Mouse (Mus musculus): Measurements from ENCODE around the gene Neurl3. TPM values are rescaled to one million over a fixed set of nuclear protein-coding genes. Genes with fewer than 3 reads are reported as not detected.

Neurl3 gene
- polyA plus RNA-seq (2012; rRNA removed), result 66.0 and 80.9 TPM in 2 replicates

DNA sequence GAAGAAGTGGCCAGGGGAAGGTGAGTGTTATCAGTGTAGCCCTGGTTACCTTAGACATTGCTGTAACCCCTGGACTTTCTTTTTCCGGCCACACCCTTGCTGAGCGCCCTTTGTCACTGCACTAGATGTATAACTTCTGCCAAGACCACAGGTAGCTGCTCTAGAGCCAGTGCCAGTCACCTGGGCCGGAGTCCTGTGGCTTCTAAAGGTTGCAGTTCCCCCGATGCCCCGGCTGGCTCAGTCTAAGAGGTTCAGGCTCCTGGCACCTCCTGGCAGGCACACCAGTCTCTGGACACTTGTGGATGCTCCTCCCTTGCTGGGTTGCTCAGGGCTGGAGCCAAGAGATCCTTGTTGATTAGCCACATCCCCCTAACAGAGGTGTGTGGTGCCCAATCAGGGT, at the start of gene Neurl3:
Neurl3 (minus strand) TSS at position 225 of the 400 bp plus-strand sequence.
- Histone ChIP-seq H3K36me3 (ENCODE audit: control insufficient read depth, insufficient read depth, low read length) (peaks cover 5% of the 10 kb centered on the region), H3K27me3 (ENCODE audit: control insufficient read depth, insufficient read depth, low read length) (no peaks in the 10 kb centered on the region), H3K27ac (ENCODE audit: insufficient read depth, low read length) (peak within 1 kb of the TSS; percentile 98), H3K4me1 (ENCODE audit: control insufficient read depth, insufficient read depth, insufficient read length) (peaks cover 33% of the 10 kb centered on the region), H3K4me3 (ENCODE audit: extremely low read depth, insufficient read depth, insufficient read length) (peak within 1 kb of the TSS; percentile 65)
- no peak for DNase-seq (ENCODE audit: low read depth in 1 of 2, low spot score in 2 of 2)
- 46% methylated on average over 5 of the region's 5 CpGs for WGBS
- TF ChIP-seq POLR2A (IDR thresholded peaks at IDR 0.05; ENCODE audit: low read depth, low read length) (no peak), CTCF (IDR thresholded peaks at IDR 0.05; ENCODE audit: extremely low read depth, insufficient read depth, insufficient read length, insufficient replicate concordance) (no peak)

DNA sequence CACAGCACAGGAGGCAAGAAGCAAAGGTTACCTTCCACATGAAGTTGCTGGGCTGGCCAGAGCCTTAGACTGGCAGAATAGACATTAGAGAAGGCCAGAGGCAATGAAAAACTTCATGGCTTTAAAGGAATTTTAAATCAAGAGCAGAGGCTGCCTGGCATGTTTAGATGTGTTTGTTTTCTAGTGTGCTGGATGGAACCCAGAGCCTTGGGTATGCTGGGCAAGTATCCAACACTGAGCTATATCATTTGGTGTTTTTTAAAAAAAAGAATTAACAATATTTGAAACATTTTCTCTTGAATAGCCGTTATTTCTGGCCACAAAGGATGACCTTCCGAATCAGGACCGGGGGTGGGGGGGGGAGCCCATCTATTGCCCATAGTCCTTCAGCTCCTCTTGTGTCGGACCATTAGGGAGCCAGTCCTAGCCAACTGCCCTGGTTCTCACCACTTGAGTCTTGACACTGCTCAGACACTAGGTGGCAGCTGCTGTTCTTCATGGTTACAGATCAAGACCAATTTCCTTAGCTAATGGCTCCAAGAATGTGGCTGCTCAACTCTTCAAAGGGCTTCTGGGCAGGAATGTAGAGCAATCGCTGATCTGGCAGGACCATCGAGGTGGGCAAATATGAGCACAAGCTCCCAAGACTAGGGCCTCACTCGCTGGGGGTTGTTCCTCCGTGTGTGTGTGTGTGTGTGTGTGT, 49.4 kb upstream of the Neurl3 start:
- Histone ChIP-seq H3K36me3 (ENCODE audit: control insufficient read depth, insufficient read depth, low read length) (peaks cover 19% of the 10 kb centered on the region), H3K4me1 (ENCODE audit: control insufficient read depth, insufficient read depth, insufficient read length) (no peaks in the 10 kb centered on the region), H3K4me3 (ENCODE audit: extremely low read depth, insufficient read depth, insufficient read length) (no peak overlapping the region), H3K27me3 (ENCODE audit: control insufficient read depth, insufficient read depth, low read length) (no peaks in the 10 kb centered on the region), H3K27ac (ENCODE audit: insufficient read depth, low read length) (no peak overlapping the region)
- peak in 1 of 2 experiments; percentile 31 for DNase-seq (ENCODE audit: low read depth in 1 of 2, low spot score in 2 of 2)
- TF ChIP-seq POLR2A (IDR thresholded peaks at IDR 0.05; ENCODE audit: low read depth, low read length), result no peak
- TF ChIP-seq CTCF (IDR thresholded peaks at IDR 0.05; ENCODE audit: extremely low read depth, insufficient read depth, insufficient read length, insufficient replicate concordance), result peak; percentile 57; the same call in 1 of the 2 replicates
- 45% methylated on average over 8 of the region's 8 CpGs for WGBS

GRCm38 (mm10) chr1:36323076-36323475, 48.6 kb upstream of the Neurl3 start:
- no peak overlapping the region for H3K27ac ChIP-seq (ENCODE audit: insufficient read depth, low read length)
- 86% methylated on average over 9 of the region's 9 CpGs for WGBS
- no peak for DNase-seq (ENCODE audit: low read depth in 1 of 2, low spot score in 2 of 2)
- H3K4me3 ChIP-seq (ENCODE audit: extremely low read depth, insufficient read depth, insufficient read length), result no peak overlapping the region
- TF ChIP-seq POLR2A (IDR thresholded peaks at IDR 0.05; ENCODE audit: low read depth, low read length), result no peak
- no peak for TF ChIP-seq CTCF (IDR thresholded peaks at IDR 0.05; ENCODE audit: extremely low read depth, insufficient read depth, insufficient read length, insufficient replicate concordance)
- H3K27me3 ChIP-seq (ENCODE audit: control insufficient read depth, insufficient read depth, low read length), result no peaks in the 10 kb centered on the region
- no peaks in the 10 kb centered on the region for H3K4me1 ChIP-seq (ENCODE audit: control insufficient read depth, insufficient read depth, insufficient read length)
- H3K36me3 ChIP-seq (ENCODE audit: control insufficient read depth, insufficient read depth, low read length), result peaks cover 26% of the 10 kb centered on the region

GRCm38 (mm10) chr1:36321829-36322573, 47.5 kb upstream of the Neurl3 start:
- TF ChIP-seq POLR2A (IDR thresholded peaks at IDR 0.05; ENCODE audit: low read depth, low read length), result no peak
- peak; percentile 15; the same call in 1 of the 2 replicates for TF ChIP-seq CTCF (IDR thresholded peaks at IDR 0.05; ENCODE audit: extremely low read depth, insufficient read depth, insufficient read length, insufficient replicate concordance)
- peaks cover 36% of the 10 kb centered on the region for H3K36me3 ChIP-seq (ENCODE audit: control insufficient read depth, insufficient read depth, low read length)
- 85% methylated on average over 11 of the region's 11 CpGs for WGBS
- no peak overlapping the region for H3K4me3 ChIP-seq (ENCODE audit: extremely low read depth, insufficient read depth, insufficient read length)
- peak in 1 of 2 experiments; percentile 28 for DNase-seq (ENCODE audit: low read depth in 1 of 2, low spot score in 2 of 2)
- no peaks in the 10 kb centered on the region for H3K27me3 ChIP-seq (ENCODE audit: control insufficient read depth, insufficient read depth, low read length)
- no peak overlapping the region for H3K27ac ChIP-seq (ENCODE audit: insufficient read depth, low read length)
- no peaks in the 10 kb centered on the region for H3K4me1 ChIP-seq (ENCODE audit: control insufficient read depth, insufficient read depth, insufficient read length)

DNA sequence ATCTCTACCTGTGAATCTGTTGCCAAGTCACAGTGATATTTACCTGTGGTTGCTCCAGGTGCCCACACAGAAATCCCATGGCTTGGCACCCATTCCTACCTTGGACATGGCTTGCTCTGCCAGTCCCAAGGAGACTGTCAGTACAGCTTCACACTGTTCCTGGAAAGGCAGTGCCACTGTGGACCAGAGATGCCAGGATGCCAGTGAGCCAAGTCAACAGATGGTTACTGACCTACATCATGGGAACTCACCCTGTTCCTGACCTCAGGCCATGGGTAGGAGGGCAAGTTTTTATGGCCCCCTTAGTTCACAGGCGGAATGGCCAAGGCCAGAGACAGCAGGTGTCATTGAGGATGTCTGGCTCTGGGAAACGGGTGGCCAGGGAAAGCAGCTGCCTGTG, 46.7 kb upstream of the Neurl3 start:
- Histone ChIP-seq H3K27me3 (ENCODE audit: control insufficient read depth, insufficient read depth, low read length) (no peaks in the 10 kb centered on the region), H3K4me3 (ENCODE audit: extremely low read depth, insufficient read depth, insufficient read length) (no peak overlapping the region), H3K36me3 (ENCODE audit: control insufficient read depth, insufficient read depth, low read length) (peaks cover 42% of the 10 kb centered on the region), H3K4me1 (ENCODE audit: control insufficient read depth, insufficient read depth, insufficient read length) (no peaks in the 10 kb centered on the region), H3K27ac (ENCODE audit: insufficient read depth, low read length) (no peak overlapping the region)
- 87% methylated on average over 2 of the region's 2 CpGs for WGBS
- DNase-seq (ENCODE audit: low read depth in 1 of 2, low spot score in 2 of 2), result no peak
- TF ChIP-seq POLR2A (IDR thresholded peaks at IDR 0.05; ENCODE audit: low read depth, low read length) (no peak), CTCF (IDR thresholded peaks at IDR 0.05; ENCODE audit: extremely low read depth, insufficient read depth, insufficient read length, insufficient replicate concordance) (no peak)

- H3K4me3 ChIP-seq (ENCODE audit: extremely low read depth, insufficient read depth, insufficient read length), result no peak overlapping the region
- TF ChIP-seq POLR2A (IDR thresholded peaks at IDR 0.05; ENCODE audit: low read depth, low read length) (no peak), CTCF (IDR thresholded peaks at IDR 0.05; ENCODE audit: extremely low read depth, insufficient read depth, insufficient read length, insufficient replicate concordance) (no peak)
- H3K27me3 ChIP-seq (ENCODE audit: control insufficient read depth, insufficient read depth, low read length), result no peaks in the 10 kb centered on the region
- no peak overlapping the region for H3K27ac ChIP-seq (ENCODE audit: insufficient read depth, low read length)
- DNase-seq (ENCODE audit: low read depth in 1 of 2, low spot score in 2 of 2), result no peak
- H3K4me1 ChIP-seq (ENCODE audit: control insufficient read depth, insufficient read depth, insufficient read length), result peaks cover 2% of the 10 kb centered on the region; the same call in 1 of the 2 replicates
- H3K36me3 ChIP-seq (ENCODE audit: control insufficient read depth, insufficient read depth, low read length), result peaks cover 53% of the 10 kb centered on the region
- 90% methylated on average over 2 of the region's 2 CpGs for WGBS
These were observed 41.3 kb upstream of the Neurl3 start for GRCm38 (mm10) chr1:36315776-36316100.
